Mouse (Mus musculus) liver, embryonic 11.5 days (tissue): ENCODE measurements around the gene Kif1b. TPM values are rescaled to one million over a fixed set of nuclear protein-coding genes. Genes with fewer than 3 reads are reported as not detected.
A peak's percentile ranks its signal among the peaks of the same experiment; 100 is the strongest.

Experiments used
- ATAC-seq: fragments of 200-750 bp; cut with Nextera tagmentation; replicated peaks from 2 replicates; pipeline ENCODE4 v1.8.0; 2017; ENCODE audit warnings: moderate number of reproducible peaks, mild to moderate bottlenecking, moderate TSS enrichment, moderate library complexity; ENCODE audit not compliant: low FRiP score
- DNase-seq: peaks from one replicate; pipeline ENCODE4 v3.0.0-alpha.2; 2017; ENCODE audit warnings: low spot score
- H3K27ac ChIP-seq: fragments of 300-500 bp; sonication (generic); 2 replicates; pipeline ENCODE4 v1.5.1; 2014; ENCODE audit warnings: mild to moderate bottlenecking, low read depth, low read length, control low read depth
- H3K27me3 ChIP-seq: fragments of 300-500 bp; sonication (generic); replicated peaks from 2 replicates; pipeline ENCODE4 v1.6.1; 2014; ENCODE audit warnings: low read length, mixed read lengths; ENCODE audit not compliant: control insufficient read depth, insufficient read depth
- H3K36me3 ChIP-seq: fragments of 300-500 bp; sonication (generic); 2 replicates; pipeline ENCODE4 v1.6.1; 2014; ENCODE audit warnings: mild to moderate bottlenecking, low read length, moderate library complexity, mixed read lengths; ENCODE audit not compliant: control insufficient read depth, insufficient read depth
- H3K4me1 ChIP-seq: fragments of 300-500 bp; sonication (generic); replicated peaks from 2 replicates; pipeline ENCODE4 v1.6.1; 2014; ENCODE audit warnings: low read length, mixed read lengths; ENCODE audit not compliant: control insufficient read depth, insufficient read depth
- H3K4me2 ChIP-seq: fragments of 300-500 bp; sonication (generic); 2 replicates; pipeline ENCODE4 v1.6.1; 2014; ENCODE audit warnings: mild to moderate bottlenecking, control low read depth, moderate library complexity
- H3K4me3 ChIP-seq: fragments of 300-500 bp; sonication (generic); 2 replicates; pipeline ENCODE4 v1.5.1; 2014; ENCODE audit warnings: low read depth, low read length, control low read depth
- H3K9ac ChIP-seq: fragments of 300-500 bp; sonication (generic); 2 replicates; pipeline ENCODE4 v1.6.1; 2014; ENCODE audit warnings: low read depth, low read length, control low read depth
- H3K9me3 ChIP-seq: fragments of 300-500 bp; sonication (generic); 2 replicates; pipeline ENCODE4 v1.6.1; 2016; ENCODE audit warnings: low read length, inconsistent platforms, mixed read lengths; ENCODE audit not compliant: control insufficient read depth
- WGBS: fragments of 180-500 bp; shearing (Covaris S2); extraction: QIAGEN DNeasy Blood & Tissue Kit; methylation state at CpG from one replicate; pipeline ENCODE4 v1.1.7; 2014; 5-methylcytosine and 5-hydroxymethylcytosine counted together
- polyA plus RNA-seq: library from polyadenylated mRNA; unstranded; fragments of >200 nt; fragmentation: Nextera tagmentation; extraction: Ambion mirVana; gene quantifications from 2 replicates; pipeline ENCODE4 v1.2.1, GENCODE M21; 2014

The Kif1b gene
- polyA plus RNA-seq, 1 experiment from 2014 or later: 14.8 TPM

DNA sequence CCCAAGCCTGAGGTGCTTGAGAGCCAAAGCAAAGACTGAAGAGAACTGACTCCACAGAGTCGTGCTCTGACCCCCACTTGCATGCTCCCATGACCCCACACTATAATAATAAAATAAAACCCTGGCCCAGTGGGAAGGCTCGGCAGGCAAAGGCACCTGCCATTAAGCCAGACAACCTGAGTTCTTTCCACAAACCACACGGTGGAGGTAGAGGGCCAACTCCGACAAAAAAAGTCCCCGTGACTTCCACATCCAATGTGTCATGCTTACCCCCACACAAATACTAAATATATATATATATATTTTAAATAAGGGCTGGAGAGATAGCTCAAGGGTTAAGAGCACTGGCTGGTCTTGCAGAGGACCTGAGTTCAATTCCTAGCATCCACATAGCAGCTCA is 143.3 kb downstream of the Kif1b start:
- no peak for ATAC-seq
- Histone ChIP-seq H3K9me3 (no peaks in the 10 kb centered on the region), H3K4me2 (no peak overlapping the region), H3K4me3 (no peak overlapping the region), H3K4me1 (peaks cover 6% of the 10 kb centered on the region), H3K27ac (no peak overlapping the region), H3K36me3 (peaks cover 16% of the 10 kb centered on the region; the same call in 1 of the 2 replicates), H3K27me3 (no peaks in the 10 kb centered on the region), H3K9ac (no peak overlapping the region)
- no peak for DNase-seq
- WGBS: 73% methylated on average over 5 of the region's 5 CpGs

- WGBS: 77% methylated on average over 1 of the region's 1 CpGs
- peaks cover 22% of the 10 kb centered on the region; the same call in 1 of the 2 replicates for H3K36me3 ChIP-seq
Measured at GRCm38 (mm10) chr4:149163196-149163595, 144.3 kb downstream of the Kif1b start.

DNA sequence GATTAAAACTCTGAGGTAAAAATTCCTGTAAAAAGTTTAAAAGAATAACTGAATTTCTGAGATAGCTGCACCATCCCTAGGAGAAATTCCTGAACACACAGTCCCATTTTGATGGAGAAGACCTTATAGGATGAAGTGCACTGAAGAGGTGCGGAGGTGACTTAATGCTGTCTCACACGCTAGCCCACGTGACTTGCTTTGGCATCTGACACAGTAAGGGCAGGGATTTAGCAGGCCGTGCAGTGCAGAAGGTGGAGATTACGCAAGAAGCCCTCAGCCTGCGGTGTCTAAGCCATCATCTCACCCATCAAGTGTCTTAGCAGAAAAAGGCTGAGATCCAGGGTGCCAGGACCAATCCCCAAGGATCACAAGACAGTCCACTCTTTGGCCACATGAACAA is 146.3 kb downstream of the Kif1b start:
- Histone ChIP-seq H3K36me3 (peaks cover 39% of the 10 kb centered on the region), H3K9ac (no peak overlapping the region), H3K27me3 (no peaks in the 10 kb centered on the region), H3K4me2 (no peak overlapping the region), H3K9me3 (no peaks in the 10 kb centered on the region), H3K4me1 (peaks cover 6% of the 10 kb centered on the region), H3K27ac (no peak overlapping the region), H3K4me3 (no peak overlapping the region)
- 82% methylated on average over 6 of the region's 6 CpGs for WGBS
- DNase-seq: no peak
- no peak for ATAC-seq

More at GRCm38 (mm10) chr4:149163196-149163595, 144.3 kb downstream of the Kif1b start:
- no peaks in the 10 kb centered on the region for H3K9me3 ChIP-seq
- H3K27me3 ChIP-seq: no peaks in the 10 kb centered on the region
- DNase-seq: no peak
- ATAC-seq: no peak
- H3K9ac ChIP-seq: no peak overlapping the region
- H3K4me1 ChIP-seq: peaks cover 6% of the 10 kb centered on the region
- no peak overlapping the region for H3K4me2 ChIP-seq
- H3K4me3 ChIP-seq: no peak overlapping the region
- no peak overlapping the region for H3K27ac ChIP-seq

DNA sequence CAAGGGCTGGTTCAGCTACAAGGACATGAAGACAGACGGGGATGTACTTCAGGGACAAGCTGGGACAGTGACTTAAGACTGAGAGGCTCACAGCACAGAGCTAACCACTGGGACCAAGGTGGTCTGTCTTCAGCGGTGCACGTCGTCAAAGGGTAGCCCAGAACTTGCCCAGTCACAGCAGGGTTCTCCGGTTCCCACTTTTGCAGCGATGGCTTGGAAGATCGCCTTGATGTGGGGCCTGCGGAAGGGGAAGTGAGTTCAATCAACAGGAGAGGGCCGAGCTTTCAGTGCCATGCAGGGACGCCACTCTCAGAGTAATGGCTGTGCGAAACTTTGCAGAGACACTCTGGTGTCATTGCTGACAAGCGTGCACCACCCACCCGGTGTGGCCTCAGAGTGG is 147.6 kb downstream of the Kif1b start:
- Histone ChIP-seq H3K4me3 (no peak overlapping the region), H3K27me3 (no peaks in the 10 kb centered on the region), H3K4me1 (no peaks in the 10 kb centered on the region), H3K36me3 (peaks cover 52% of the 10 kb centered on the region), H3K27ac (no peak overlapping the region), H3K4me2 (no peak overlapping the region), H3K9ac (no peak overlapping the region), H3K9me3 (0 out of 2 replicates have a peak, but pooled peaks cover 2% of the 10 kb centered on the region)
- WGBS: 87% methylated on average over 13 of the region's 13 CpGs
- ATAC-seq (no peak), DNase-seq (no peak)

DNA sequence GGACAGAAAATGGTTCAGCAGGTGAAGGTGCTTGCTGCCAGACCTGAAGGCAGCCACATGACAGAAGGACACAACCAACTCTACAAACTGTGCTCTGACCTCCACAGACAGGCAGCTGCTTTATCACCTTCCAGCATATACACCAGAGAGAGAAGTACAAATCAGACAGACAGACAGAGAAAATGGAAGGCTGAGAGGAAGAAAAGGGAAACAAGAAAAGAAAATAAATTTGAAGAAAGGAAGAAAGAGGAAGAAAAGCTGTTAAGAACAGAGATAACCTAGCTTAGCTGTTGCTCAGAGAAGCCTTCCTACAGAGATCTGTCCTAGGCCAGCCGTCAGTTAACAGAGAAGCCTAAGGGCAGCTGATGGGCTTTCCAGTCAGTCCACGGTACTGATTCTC is 148.3 kb downstream of the Kif1b start:
- 86% methylated on average over 2 of the region's 2 CpGs for WGBS
- H3K27me3 ChIP-seq: no peaks in the 10 kb centered on the region
- ATAC-seq (no peak), DNase-seq (no peak)
- H3K4me3 ChIP-seq: no peak overlapping the region
- H3K4me1 ChIP-seq: no peaks in the 10 kb centered on the region
- H3K9ac ChIP-seq: no peak overlapping the region
- H3K36me3 ChIP-seq: peaks cover 53% of the 10 kb centered on the region
- H3K9me3 ChIP-seq: 0 out of 2 replicates have a peak, but pooled peaks cover 2% of the 10 kb centered on the region
- no peak overlapping the region for H3K27ac ChIP-seq
- no peak overlapping the region for H3K4me2 ChIP-seq

GRCm38 (mm10) chr4:149157415-149157973 is 150.0 kb downstream of the Kif1b start:
- no peak for ATAC-seq
- Histone ChIP-seq H3K4me2 (no peak overlapping the region), H3K4me3 (no peak overlapping the region), H3K27me3 (no peaks in the 10 kb centered on the region), H3K27ac (no peak overlapping the region), H3K9ac (no peak overlapping the region), H3K9me3 (0 out of 2 replicates have a peak, but pooled peaks cover 2% of the 10 kb centered on the region), H3K4me1 (no peaks in the 10 kb centered on the region), H3K36me3 (peaks cover 68% of the 10 kb centered on the region)
- no peak for DNase-seq
- WGBS: 93% methylated on average over 8 of the region's 8 CpGs

DNA sequence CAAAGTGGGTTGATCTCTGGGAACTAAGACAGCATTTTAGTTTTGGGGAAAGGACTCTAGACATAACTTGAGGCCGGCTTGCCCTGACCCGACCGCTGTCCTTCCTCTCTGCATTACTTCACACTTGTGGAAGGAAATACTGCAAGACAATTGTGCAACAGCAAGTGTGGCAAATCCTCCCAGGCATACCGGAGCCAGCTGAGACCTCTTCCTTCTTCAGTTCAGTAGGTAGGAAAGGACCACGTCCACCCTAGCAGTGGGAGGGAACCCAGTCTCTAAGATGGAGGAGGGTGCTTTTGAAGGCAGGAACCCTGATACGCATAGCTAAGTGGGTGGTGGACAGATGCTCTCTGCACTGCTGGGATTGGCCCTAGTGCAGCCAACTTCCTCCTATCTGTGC is 151.8 kb downstream of the Kif1b start:
- WGBS: 81% methylated on average over 6 of the region's 6 CpGs
- H3K27me3 ChIP-seq: no peaks in the 10 kb centered on the region
- H3K27ac ChIP-seq: no peak overlapping the region
- 0 out of 2 replicates have a peak, but pooled peaks have one; percentile 40 for ATAC-seq
- H3K36me3 ChIP-seq: peaks cover 74% of the 10 kb centered on the region
- no peaks in the 10 kb centered on the region for H3K4me1 ChIP-seq
- H3K4me3 ChIP-seq: no peak overlapping the region
- no peak overlapping the region for H3K9ac ChIP-seq
- no peak for DNase-seq
- H3K9me3 ChIP-seq: 0 out of 2 replicates have a peak, but pooled peaks cover 2% of the 10 kb centered on the region
- no peak overlapping the region for H3K4me2 ChIP-seq

DNA sequence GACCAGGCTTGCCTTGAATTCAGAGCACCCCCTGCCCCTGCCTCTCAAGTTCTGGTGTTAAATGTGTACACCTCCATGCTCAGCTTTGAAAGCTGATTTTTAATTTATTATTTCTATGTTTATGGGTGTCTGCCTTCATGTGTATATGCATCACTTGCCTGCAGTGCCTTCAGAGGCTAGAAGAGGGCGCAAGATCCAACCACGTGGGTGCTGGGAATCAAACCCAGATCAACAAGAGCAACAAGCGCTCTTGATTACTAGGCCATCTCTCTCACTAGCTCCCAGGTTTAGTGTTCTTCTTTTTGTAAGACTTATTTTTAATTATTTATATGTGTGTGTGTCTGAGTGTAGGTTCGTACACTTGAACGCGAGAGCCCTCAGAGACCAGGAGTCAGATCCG is 152.6 kb downstream of the Kif1b start:
- ATAC-seq: no peak
- Histone ChIP-seq H3K27me3 (no peaks in the 10 kb centered on the region), H3K4me2 (no peak overlapping the region), H3K9ac (no peak overlapping the region), H3K4me1 (no peaks in the 10 kb centered on the region; the same call in 1 of the 2 replicates), H3K9me3 (0 out of 2 replicates have a peak, but pooled peaks cover 2% of the 10 kb centered on the region), H3K36me3 (peaks cover 76% of the 10 kb centered on the region), H3K4me3 (no peak overlapping the region), H3K27ac (no peak overlapping the region)
- DNase-seq: no peak
- 96% methylated on average over 7 of the region's 7 CpGs for WGBS

- Histone ChIP-seq H3K9ac (no peak overlapping the region), H3K36me3 (peaks cover 46% of the 10 kb centered on the region), H3K4me3 (no peak overlapping the region), H3K4me1 (peaks cover 9% of the 10 kb centered on the region), H3K9me3 (0 out of 2 replicates have a peak, but pooled peaks cover 2% of the 10 kb centered on the region), H3K27ac (no peak overlapping the region), H3K4me2 (no peak overlapping the region), H3K27me3 (no peaks in the 10 kb centered on the region)
- no peak for ATAC-seq
- DNase-seq: no peak
- 91% methylated on average over 11 of the region's 11 CpGs for WGBS
Measured at GRCm38 (mm10) chr4:149150721-149151120, 156.8 kb downstream of the Kif1b start.
